Mouse (Mus musculus) bone marrow macrophage, adult 2 months (primary cell): ENCODE measurements around the gene Sept3.

Experiments
- CTCF ChIP-seq: IDR thresholded peaks from 2 replicates; pipeline ENCODE4 v1.5.1; 2012; ENCODE audit warnings: low read depth, mild to moderate bottlenecking, low read length, moderate library complexity
- POLR2A ChIP-seq: IDR thresholded peaks from 2 replicates; pipeline ENCODE4 v1.6.1; 2012; ENCODE audit warnings: mild to moderate bottlenecking, low read depth, low read length, borderline replicate concordance

DNA sequence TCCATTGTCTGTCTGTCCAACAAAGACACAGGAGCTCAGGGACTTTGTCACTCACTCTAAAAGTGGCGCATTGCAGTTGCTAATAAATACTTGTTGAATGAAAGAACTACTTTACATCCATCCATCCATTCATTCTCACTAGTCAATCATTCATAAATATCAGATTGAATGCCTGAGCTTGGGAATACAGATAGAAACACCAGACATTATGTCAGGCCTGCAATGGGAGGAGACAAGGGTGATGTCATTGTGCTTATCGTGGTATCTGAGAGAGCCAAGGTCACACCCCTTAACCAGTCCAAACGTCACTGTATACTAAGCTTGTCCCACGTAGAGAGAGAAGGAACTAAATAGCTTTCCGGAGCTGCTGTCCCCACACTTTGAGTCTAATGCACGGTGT is 22.6 kb upstream of the Sept3 start, which contains the start of gene 1500009C09Rik:
- TF ChIP-seq CTCF (no peak), POLR2A (no peak)
